Mouse (Mus musculus): ENCODE data around the gene Cnnm3. TPM values are rescaled to one million over a fixed set of nuclear protein-coding genes. Genes with fewer than 3 reads are reported as not detected.

The Cnnm3 gene
- polyA plus RNA-seq (2012; rRNA removed; ENCODE audit: low replicate concordance), result 24.5 and 37.7 TPM in 2 replicates

GRCm38 (mm10) chr1:36511289-36512021 is at the start of gene Cnnm3:
Gene Cnnm3 (plus strand): TSS chr1:36511867.

GRCm38 (mm10) chr1:36471181-36472105 is 40.2 kb upstream of the Cnnm3 start, which contains the start of gene Cnnm4:
Gene Cnnm4 (plus strand): TSS chr1:36471620.

GRCm38 (mm10) chr1:36536783-36537182 is 25.1 kb downstream of the Cnnm3 start, which contains the start of gene Ankrd23:
Gene Ankrd23 (minus strand): TSS chr1:36536883.

GRCm38 (mm10) chr1:36539186-36539585 is 27.5 kb downstream of the Cnnm3 start, which contains the start of gene Gm42417:
Gene Gm42417 (minus strand): TSS chr1:36539429.

GRCm38 (mm10) chr1:36546888-36547471 is 35.3 kb downstream of the Cnnm3 start, which contains the start of gene Ankrd39:
Gene Ankrd39 (minus strand): TSS chr1:36547445.

GRCm38 (mm10) chr1:36558031-36558993 is 46.6 kb downstream of the Cnnm3 start, which contains the start of gene Sema4c:
Gene Sema4c (minus strand): TSS chr1:36558349.

Other genes starting within 250 kb of the Cnnm3 start
- gene Neurl3, start 237.2 kb upstream of the Cnnm3 start, polyA plus RNA-seq (2012; rRNA removed; ENCODE audit: low replicate concordance), result 11.8 and 14.1 TPM in 2 replicates
- gene Arid5a, start 204.1 kb upstream of the Cnnm3 start, polyA plus RNA-seq (2012; rRNA removed; ENCODE audit: low replicate concordance), result 10.3 and 10.8 TPM in 2 replicates
- 54.0 and 65.3 TPM in 2 replicates for gene Kansl3, start 142.7 kb upstream of the Cnnm3 start, polyA plus RNA-seq (2012; rRNA removed; ENCODE audit: low replicate concordance)
- gene Fer1l5, start 139.6 kb upstream of the Cnnm3 start, polyA plus RNA-seq (2012; rRNA removed; ENCODE audit: low replicate concordance), result not detected in 2 replicates
- gene Lman2l, start 66.6 kb upstream of the Cnnm3 start, polyA plus RNA-seq (2012; rRNA removed; ENCODE audit: low replicate concordance), result 24.8 and 28.2 TPM in 2 replicates
- 3.5 and 7.1 TPM in 2 replicates for gene Cnnm4, start 40.2 kb upstream of the Cnnm3 start, polyA plus RNA-seq (2012; rRNA removed; ENCODE audit: low replicate concordance)
- gene Ankrd23, start 25.0 kb downstream of the Cnnm3 start, polyA plus RNA-seq (2012; rRNA removed; ENCODE audit: low replicate concordance), result 12.0 and 24.1 TPM in 2 replicates
- not detected in 2 replicates for gene Gm42417, start 27.6 kb downstream of the Cnnm3 start, polyA plus RNA-seq (2012; rRNA removed; ENCODE audit: low replicate concordance)
- gene Ankrd39, start 35.6 kb downstream of the Cnnm3 start, polyA plus RNA-seq (2012; rRNA removed; ENCODE audit: low replicate concordance), result 17.0 and 30.9 TPM in 2 replicates
- gene Sema4c, start 46.5 kb downstream of the Cnnm3 start, polyA plus RNA-seq (2012; rRNA removed; ENCODE audit: low replicate concordance), result 29.2 and 47.5 TPM in 2 replicates
- gene Fam178b, start 171.3 kb downstream of the Cnnm3 start, polyA plus RNA-seq (2012; rRNA removed; ENCODE audit: low replicate concordance), result 3.6 and 4.1 TPM in 2 replicates
- 554 and 698 TPM in 2 replicates for gene Cox5b, start 179.6 kb downstream of the Cnnm3 start, polyA plus RNA-seq (2012; rRNA removed; ENCODE audit: low replicate concordance)
- 0.10 TPM in 1 of 2 replicates, not detected in the other for gene 4933424G06Rik, start 198.3 kb downstream of the Cnnm3 start, polyA plus RNA-seq (2012; rRNA removed; ENCODE audit: low replicate concordance)
- 121 and 170 TPM in 2 replicates for gene Actr1b, start 202.6 kb downstream of the Cnnm3 start, polyA plus RNA-seq (2012; rRNA removed; ENCODE audit: low replicate concordance)
- 0.92 and 3.4 TPM in 2 replicates for gene Zap70, start 249.9 kb downstream of the Cnnm3 start, polyA plus RNA-seq (2012; rRNA removed; ENCODE audit: low replicate concordance)